Mouse (Mus musculus) heart, postnatal 14 days (tissue): ENCODE data around the gene Best3. TPM values are rescaled to one million over a fixed set of nuclear protein-coding genes. Genes with fewer than 3 reads are reported as not detected.
A peak's percentile ranks its signal among the peaks of the same experiment; 100 is the strongest.
"Not testable (repeated sequence)": the region's sequence is repeated elsewhere in the genome, so short reads cannot be mapped to it uniquely, and the experiment has no call there.

ENCODE experiments used
- DNase-seq, 2 experiments: peaks; one replicate each; pipeline ENCODE4 v3.0.0; 2021 to 2022
- intact Hi-C: fragments of 180-260 bp; cut with DNase I; formaldehyde crosslinking; loops from one replicate; pipeline ENCODE4 v1.15.1; 2025
- total RNA-seq, 2 experiments: library from RNA; stranded (reverse); gene quantifications; 2 replicates each; pipeline ENCODE4 v1.2.3; 2021

Gene Best3
- total RNA-seq, 2 experiments from 2014 or later: 2.5 TPM

DNA sequence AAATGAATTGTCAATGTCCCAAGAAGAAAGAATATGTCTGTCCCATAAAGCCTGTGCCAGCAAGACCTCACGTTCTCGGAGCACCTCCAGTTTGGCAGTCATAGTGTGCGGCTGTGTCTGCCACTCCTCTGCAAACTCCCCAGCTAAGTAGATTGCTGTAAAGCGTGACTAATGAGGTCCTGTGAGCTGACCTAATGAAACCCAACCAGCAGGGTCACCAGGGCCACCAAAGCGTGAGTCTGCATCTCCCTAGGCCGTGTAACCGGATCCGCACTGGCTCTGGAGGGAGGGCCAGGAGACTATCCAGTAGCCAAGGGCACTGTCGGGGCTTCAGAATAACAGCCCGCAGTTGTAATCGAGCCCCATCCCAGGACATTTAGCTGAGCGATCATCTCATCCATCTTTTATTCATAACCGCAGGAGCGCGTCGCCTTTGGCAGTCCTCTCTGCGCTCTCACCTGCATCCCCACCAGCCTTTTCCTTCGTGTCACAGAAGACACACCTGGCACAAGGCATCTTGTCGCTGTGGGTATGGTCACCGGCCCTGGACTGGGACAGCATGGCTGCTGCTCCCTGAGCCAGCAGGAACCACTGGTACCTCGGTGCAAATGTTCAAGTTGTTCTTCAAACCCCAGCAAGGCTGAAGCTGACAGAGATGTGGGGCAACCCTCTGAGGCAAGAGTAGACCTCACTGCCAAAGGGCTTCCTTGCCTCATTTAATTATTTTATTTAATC, 35.1 kb downstream of the Best3 start:
- intact Hi-C loops: no loop called here
- DNase-seq: no peak

GRCm38 (mm10) chr10:117023693-117024092, 37.6 kb downstream of the Best3 start:
- intact Hi-C loops: no loop called here

GRCm38 (mm10) chr10:117025776-117026175, 39.7 kb downstream of the Best3 start:
- intact Hi-C loops, DNase-seq: not testable (repeated sequence)

More at GRCm38 (mm10) chr10:117023693-117024092, 37.6 kb downstream of the Best3 start:
- no peak for DNase-seq

DNA sequence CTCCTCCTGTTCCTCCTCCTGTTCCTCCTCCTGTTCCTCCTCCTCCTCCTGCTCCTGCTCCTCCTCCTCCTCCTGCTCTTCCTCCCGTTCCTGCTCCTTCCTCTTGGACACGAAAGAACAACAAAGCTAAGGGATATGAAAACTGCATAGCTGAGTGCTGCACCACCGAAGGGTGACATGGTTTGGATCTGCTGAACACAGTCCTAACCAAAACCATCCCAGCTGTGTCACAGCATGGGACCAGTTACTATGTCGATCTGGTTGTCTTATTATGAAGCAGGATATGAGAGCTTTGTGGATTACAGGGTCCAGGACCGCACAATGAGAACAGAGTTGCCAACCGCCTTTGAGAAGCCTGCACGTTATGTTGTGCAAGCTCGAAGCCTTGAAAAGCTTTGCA, 40.1 kb downstream of the Best3 start:
- DNase-seq: no peak
- intact Hi-C loops: no loop called here

DNA sequence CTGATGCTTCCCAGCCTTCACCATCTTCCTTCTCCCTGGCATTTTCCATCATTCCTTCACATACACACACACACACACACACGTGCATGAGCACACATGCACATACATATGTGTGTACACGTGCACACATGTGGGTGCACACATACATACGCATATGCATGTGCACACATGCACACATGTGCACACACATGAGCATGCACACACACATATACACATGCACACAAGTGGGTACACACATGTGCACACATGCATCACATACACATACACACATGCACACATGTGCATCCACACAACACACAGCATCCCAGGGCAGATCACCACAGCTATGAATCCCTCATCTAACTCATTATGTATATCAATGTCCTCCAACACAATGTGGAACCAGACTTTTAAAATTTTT, 45.0 kb downstream of the Best3 start:
- intact Hi-C loops: loop anchor here (10.0 kb wide), 1 partner anchor 86 kb away; no protein-coding TSS in a partner anchor

DNA sequence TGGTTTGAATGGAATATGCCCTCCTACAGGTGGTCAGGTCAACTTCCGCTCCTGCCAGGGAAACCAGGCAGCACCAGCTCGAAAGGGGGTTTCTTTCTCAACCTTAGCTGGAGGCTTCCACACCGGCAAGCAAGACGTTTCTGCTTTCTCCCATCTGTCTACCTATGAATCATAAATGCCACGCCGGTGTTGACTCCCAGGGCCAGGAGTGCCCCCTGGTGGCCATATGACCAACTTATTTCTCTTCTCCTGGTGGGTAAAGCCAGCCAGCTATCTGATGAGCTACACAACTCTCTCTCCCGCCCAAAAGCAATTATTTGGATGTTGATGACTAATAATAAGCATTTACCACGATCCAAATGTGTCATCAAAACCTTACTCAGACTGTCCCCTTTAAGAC, 47.7 kb downstream of the Best3 start:
- intact Hi-C loops: loop anchor here (2.0 to 10.0 kb wide), 2 partner anchors 53 to 89 kb away; no protein-coding TSS in a partner anchor
- peak; percentile 82 to 89 for DNase-seq

More for the DNA sequence above, 45.0 kb downstream of the Best3 start:
- DNase-seq: no peak

GRCm38 (mm10) chr10:117040355-117040754, 54.2 kb downstream of the Best3 start:
- no peak for DNase-seq

DNA sequence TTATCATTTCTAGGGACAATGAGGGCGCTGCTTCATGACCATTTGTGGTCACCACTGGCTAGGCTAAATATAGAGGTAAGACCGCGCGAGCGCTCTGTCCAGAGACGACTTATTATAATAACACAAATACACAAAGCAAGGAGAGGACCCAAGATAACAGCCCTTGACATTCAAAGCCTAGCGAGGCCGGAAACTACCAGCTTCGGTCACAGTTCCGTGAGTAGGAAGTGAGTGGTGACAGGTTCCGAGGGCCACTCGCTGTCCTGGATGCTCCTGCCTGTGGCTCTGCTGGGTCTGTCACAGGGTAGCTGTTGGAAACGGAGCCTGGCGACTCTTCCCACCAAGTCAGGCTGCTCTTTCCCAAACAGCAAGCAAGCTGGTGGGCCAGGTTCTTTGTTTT, 56.2 kb downstream of the Best3 start:
- peak; percentile 51 to 63 for DNase-seq

More at GRCm38 (mm10) chr10:117040355-117040754, 54.2 kb downstream of the Best3 start:
- intact Hi-C loops: no loop called here

DNA sequence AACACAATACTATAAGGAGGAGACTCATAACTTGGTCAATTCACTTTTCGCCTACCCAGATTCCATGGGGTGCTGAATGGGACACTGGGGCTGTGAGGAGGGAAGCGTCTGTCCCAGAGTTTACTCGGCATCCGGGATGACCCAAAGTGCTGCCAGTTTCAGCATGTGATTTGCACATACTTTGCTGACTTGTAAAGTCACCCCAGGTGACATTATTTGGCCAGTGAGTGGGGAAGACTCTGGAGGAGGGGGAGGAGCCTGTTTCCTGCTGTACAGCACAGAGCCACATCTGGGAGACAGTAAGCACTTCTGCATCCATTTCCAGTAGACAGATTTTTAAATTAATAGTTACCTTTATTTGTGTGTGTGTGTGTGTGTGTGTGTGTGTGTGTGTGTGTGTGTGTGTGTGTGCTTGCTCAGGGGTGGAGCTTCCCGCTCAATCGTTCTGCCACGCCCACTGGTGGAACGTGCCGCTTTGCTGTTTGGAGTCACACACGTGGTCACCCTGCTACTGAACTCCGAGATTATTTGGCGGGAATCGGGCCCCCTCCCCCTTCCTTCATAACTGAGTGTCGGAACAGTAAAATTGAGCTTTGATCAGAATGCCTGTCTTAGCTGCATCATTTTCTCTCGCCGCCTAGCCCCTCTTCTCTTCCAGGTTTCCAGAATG, 57.5 kb downstream of the Best3 start:
- peak; percentile 39 to 63 for DNase-seq
- intact Hi-C loops: not testable (repeated sequence)

More for the DNA sequence above, 56.2 kb downstream of the Best3 start:
- intact Hi-C loops: no loop called here

- peak; percentile 47 to 48 for DNase-seq
- intact Hi-C loops: no loop called here
Measured at GRCm38 (mm10) chr10:117045175-117046056, 59.3 kb downstream of the Best3 start, which contains the start of gene Lrrc10. TSS of gene Lrrc10 (plus strand) at chr10:117045341.

DNA sequence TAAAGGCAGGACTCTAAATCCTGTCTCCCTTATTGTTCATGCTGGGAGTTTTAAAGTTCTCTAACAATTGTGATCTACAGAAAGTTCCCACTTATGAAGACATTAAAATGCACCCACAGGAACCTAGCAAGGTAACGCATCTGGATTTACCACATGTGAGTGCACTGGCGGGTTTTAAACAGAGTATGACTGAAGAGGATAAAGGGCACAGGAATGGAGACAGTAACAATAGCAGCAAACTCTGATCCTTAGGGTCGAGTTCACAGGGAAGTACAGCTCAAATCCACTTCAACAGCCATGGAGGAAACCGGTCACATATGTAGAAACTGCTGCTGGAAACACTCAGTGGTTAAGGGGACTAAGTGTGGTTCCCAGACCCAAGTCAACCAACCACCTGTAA, 63.1 kb downstream of the Best3 start:
- DNase-seq: no peak
- intact Hi-C loops: no loop called here

- DNase-seq: no peak
- intact Hi-C loops: no loop called here
Measured at GRCm38 (mm10) chr10:117049961-117050597, 64.0 kb downstream of the Best3 start.

- no peak for DNase-seq
- intact Hi-C loops: loop anchor here (5.0 kb wide), 1 partner anchor 152 kb away; no protein-coding TSS in a partner anchor
Measured at GRCm38 (mm10) chr10:117055668-117056067, 69.6 kb downstream of the Best3 start.

DNA sequence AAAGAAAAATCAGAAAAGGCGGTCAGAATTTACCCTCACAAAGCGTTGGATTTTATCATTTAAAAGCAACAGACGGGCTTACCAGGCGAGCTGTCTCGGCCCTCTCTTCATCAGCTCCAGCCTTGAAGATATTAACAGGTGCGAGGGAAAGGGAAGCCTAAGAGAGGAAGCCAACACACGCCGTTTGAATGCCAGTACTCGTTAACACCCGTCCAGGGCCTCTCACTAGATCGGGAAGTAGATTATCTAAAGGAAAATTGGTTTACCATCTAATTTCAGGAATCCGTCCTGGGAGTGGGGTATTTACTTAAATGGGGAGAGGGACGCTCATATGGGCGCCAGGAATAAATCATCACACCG, 76.8 kb downstream of the Best3 start:
- no peak for DNase-seq
- intact Hi-C loops: loop anchor here (2.0 kb wide), 1 partner anchor 86 kb away; the partner anchor contains the start of gene Frs2

- DNase-seq: peak; percentile 92 to 93
- intact Hi-C loops: loop anchor here (2.0 kb wide), 1 partner anchor 85 kb away; the partner anchor contains the start of gene Frs2
Measured at GRCm38 (mm10) chr10:117063254-117064021, 77.3 kb downstream of the Best3 start, which contains the start of gene Cct2. TSS of gene Cct2 (minus strand) at chr10:117063814.

DNA sequence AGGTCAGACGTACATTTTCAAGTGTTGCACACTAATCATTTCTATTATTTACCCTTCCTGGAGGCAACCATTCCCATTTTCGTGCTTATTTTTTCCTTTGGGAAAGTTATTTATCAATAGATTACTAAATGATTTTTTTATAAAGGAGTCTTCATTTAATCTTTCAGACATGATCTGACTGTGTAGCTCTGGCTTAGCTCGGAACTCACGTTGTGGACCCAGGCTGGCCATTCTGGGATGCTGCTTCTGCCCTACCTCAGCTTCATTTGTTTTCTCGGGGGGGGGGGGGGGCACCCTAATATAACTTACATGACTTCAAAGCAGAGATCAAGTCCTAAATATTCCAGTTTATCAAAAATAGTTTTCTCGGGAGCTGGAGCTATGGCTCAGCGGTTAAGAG, 78.0 kb downstream of the Best3 start:
- intact Hi-C loops: no loop called here
- DNase-seq: no peak

DNA sequence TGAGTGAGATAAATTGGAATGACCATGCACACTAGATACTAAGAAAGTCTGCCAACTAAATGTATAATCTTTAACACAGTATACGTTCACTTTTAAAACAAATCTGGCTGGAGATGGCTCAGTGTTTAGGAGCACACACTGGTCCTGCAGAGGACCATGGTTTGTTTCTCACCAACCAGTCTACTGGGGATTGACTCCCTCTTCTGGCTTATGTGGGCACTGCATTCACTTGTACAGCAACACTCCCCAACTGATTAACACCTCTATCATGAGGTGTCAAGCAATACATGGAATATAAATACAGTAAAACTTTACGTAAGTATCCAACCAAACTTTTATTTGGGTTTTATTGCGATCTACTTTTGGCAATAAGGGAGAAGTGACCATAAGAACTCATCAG, 83.0 kb downstream of the Best3 start:
- no peak for DNase-seq
- intact Hi-C loops: no loop called here

DNA sequence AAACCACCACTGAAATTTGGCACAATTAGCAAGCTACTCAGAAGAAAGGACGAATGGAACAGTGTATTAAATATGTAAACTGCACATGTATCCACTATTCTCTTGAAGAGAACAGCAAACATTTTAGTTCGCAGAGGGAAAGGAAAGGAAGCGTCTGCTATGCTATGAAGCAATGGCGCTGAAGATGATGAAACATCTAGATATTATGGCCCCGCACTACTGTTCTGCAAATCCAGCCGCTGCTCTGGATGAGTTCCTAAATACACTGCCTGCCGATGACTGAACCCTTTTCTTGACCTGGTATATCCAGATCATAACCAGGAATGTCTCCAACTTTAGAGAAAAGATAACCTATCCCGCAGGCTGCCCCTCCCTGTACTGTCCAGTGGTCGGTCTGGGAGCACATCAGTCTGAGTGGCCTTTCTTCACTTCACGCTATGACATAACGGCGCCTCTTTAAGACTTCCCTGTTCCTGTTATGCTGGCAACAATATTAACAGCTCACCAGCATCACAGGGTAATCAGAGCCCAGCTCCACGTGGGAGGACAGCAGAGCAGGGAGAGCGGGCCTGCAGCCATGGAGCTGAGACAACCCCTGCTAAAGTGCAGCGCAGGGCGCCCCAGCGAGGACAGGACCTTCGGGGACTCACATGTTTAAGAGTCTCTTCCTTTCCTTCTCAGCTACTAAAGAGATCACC, 86.2 kb downstream of the Best3 start:
- peak in 1 of 2 experiments; percentile 26 for DNase-seq
- intact Hi-C loops: no loop called here

- intact Hi-C loops: no loop called here
Measured at GRCm38 (mm10) chr10:117073176-117073575, 87.1 kb downstream of the Best3 start.

More at GRCm38 (mm10) chr10:117073176-117073575, 87.1 kb downstream of the Best3 start:
- DNase-seq: no peak
